Mouse (Mus musculus) embryonic facial prominence, embryonic 12.5 days (tissue): Measurements from ENCODE around the gene Paqr8. TPM values are rescaled to one million over a fixed set of nuclear protein-coding genes. Genes with fewer than 3 reads are reported as not detected.

Experiments
- ATAC-seq: fragments of 200-750 bp; cut with Nextera tagmentation; 2 replicates; pipeline ENCODE4 v1.8.0; 2017; ENCODE audit not compliant: insufficient number of reproducible peaks, insufficient read depth, low FRiP score, low TSS enrichment
- H3K27ac ChIP-seq: fragments of 300-500 bp; sonication (generic); 2 replicates; pipeline ENCODE4 v1.5.1; 2016; ENCODE audit warnings: mild to moderate bottlenecking
- H3K27me3 ChIP-seq: fragments of 300-500 bp; sonication (generic); 2 replicates; pipeline ENCODE4 v1.6.1; 2016; ENCODE audit warnings: mild to moderate bottlenecking, moderate library complexity
- H3K36me3 ChIP-seq: fragments of 300-500 bp; sonication (generic); 2 replicates; pipeline ENCODE4 v1.6.1; 2016; ENCODE audit warnings: mild to moderate bottlenecking
- H3K4me1 ChIP-seq: fragments of 300-500 bp; sonication (generic); 2 replicates; pipeline ENCODE4 v1.6.1; 2016
- H3K4me2 ChIP-seq: fragments of 300-500 bp; sonication (generic); replicated peaks from 2 replicates; pipeline ENCODE4 v1.6.1; 2016; ENCODE audit warnings: mild to moderate bottlenecking, moderate library complexity
- H3K4me3 ChIP-seq: fragments of 300-500 bp; sonication (generic); 2 replicates; pipeline ENCODE4 v1.5.1; 2016; ENCODE audit warnings: mild to moderate bottlenecking
- H3K9ac ChIP-seq: fragments of 300-500 bp; sonication (generic); 2 replicates; pipeline ENCODE4 v1.6.1; 2016; ENCODE audit warnings: mild to moderate bottlenecking, moderate library complexity
- H3K9me3 ChIP-seq: fragments of 300-500 bp; sonication (generic); 2 replicates; pipeline ENCODE4 v1.6.1; 2016; ENCODE audit warnings: mild to moderate bottlenecking, moderate library complexity
- WGBS: fragments of 180-500 bp; shearing (Covaris S2); methylation state at CpG from one replicate; pipeline ENCODE4 v1.1.7; 2016; 5-methylcytosine and 5-hydroxymethylcytosine counted together
- polyA plus RNA-seq: library from polyadenylated mRNA; unstranded; fragments of >200 nt; fragmentation: Nextera tagmentation; extraction: Ambion mirVana; gene quantifications from 2 replicates; pipeline ENCODE4 v1.2.1, GENCODE M21; 2016

Gene Paqr8
- polyA plus RNA-seq, 1 experiment from 2014 or later: 9.1 TPM

DNA sequence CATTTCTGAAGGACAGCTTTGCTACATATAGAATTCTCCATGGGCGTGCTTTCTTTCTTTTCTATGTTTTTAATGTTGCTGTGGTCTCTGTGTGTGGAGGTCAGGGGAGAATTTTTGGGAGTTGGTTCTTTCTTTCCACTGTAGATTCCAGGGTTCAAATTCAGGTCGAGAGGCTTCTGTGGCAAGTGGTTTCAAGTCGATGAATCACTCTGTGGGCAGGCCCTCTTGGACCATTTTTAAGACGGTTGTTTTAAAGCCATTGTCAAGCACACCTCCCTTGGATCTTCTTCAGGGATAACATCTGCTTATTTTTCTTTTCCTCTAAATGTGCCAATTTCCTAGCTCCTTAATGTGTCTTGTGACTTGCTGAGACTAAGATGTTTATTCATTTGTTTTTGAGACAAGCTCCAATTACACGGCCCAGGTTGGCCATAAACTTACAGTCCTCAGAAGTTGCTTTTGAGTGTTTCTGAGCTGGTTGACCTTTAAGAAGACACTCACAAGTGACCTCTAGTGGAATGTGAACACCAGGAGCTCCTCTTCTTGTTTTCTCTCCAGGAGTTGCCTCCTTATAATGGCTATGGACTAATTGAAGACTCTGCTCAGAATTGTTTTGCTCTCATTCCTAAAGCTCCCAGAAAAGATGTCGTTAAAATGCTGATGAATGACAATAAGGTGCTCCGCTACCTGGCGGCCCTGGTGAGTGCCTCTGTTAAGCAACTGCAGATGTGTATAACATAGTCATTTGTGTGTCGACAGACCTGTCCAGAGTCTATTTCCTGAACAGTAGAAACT, 84.1 kb downstream of the Paqr8 start:
- WGBS: 74% methylated on average over 9 of the region's 9 CpGs
- no peak overlapping the region for H3K4me3 ChIP-seq
- no peaks in the 10 kb centered on the region for H3K9me3 ChIP-seq
- no peaks in the 10 kb centered on the region for H3K27me3 ChIP-seq
- H3K4me1 ChIP-seq: no peaks in the 10 kb centered on the region
- ATAC-seq: no peak
- no peak overlapping the region for H3K27ac ChIP-seq
- no peak overlapping the region for H3K4me2 ChIP-seq
- no peaks in the 10 kb centered on the region for H3K36me3 ChIP-seq
- no peak overlapping the region for H3K9ac ChIP-seq

- Histone ChIP-seq H3K9ac (no peak overlapping the region), H3K27ac (no peak overlapping the region), H3K27me3 (no peaks in the 10 kb centered on the region), H3K4me3 (no peak overlapping the region), H3K36me3 (no peaks in the 10 kb centered on the region), H3K4me2 (no peak overlapping the region), H3K4me1 (no peaks in the 10 kb centered on the region), H3K9me3 (no peaks in the 10 kb centered on the region)
- ATAC-seq: no peak
- 42% methylated on average over 1 of the region's 1 CpGs for WGBS
Measured at GRCm38 (mm10) chr1:20980553-20980952, 90.1 kb downstream of the Paqr8 start.

DNA sequence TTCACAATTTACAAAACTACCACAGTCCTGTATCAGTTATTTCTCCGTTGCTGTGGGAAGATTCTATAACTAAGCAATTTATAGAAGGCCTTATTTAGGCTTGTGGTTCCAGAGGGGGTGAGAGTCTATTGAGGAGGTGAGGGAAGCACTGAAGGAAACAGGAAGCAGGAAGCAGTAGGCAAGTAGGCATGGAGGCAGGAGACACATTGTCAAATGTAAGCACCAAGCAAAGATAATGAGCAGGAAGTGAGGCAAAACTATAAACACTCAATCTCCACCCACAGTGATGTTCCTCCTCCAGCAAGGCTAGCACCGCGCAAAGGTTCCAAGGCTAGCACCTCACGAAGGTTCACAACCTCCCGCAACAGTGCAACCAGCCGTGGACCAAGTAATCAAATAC, 91.4 kb downstream of the Paqr8 start:
- no peaks in the 10 kb centered on the region for H3K9me3 ChIP-seq
- H3K36me3 ChIP-seq: no peaks in the 10 kb centered on the region
- ATAC-seq: no peak
- no peaks in the 10 kb centered on the region for H3K4me1 ChIP-seq
- no peak overlapping the region for H3K4me3 ChIP-seq
- H3K4me2 ChIP-seq: no peak overlapping the region
- no peak overlapping the region for H3K27ac ChIP-seq
- 89% methylated on average over 6 of the region's 6 CpGs for WGBS
- H3K27me3 ChIP-seq: no peaks in the 10 kb centered on the region
- H3K9ac ChIP-seq: no peak overlapping the region

GRCm38 (mm10) chr1:20984103-20984502, 93.7 kb downstream of the Paqr8 start:
- H3K36me3 ChIP-seq: no peaks in the 10 kb centered on the region
- no peak overlapping the region for H3K9ac ChIP-seq
- H3K4me1 ChIP-seq: no peaks in the 10 kb centered on the region
- H3K4me3 ChIP-seq: no peak overlapping the region
- no peak overlapping the region for H3K4me2 ChIP-seq
- no peak for ATAC-seq
- no peaks in the 10 kb centered on the region for H3K27me3 ChIP-seq
- no peak overlapping the region for H3K27ac ChIP-seq
- no peaks in the 10 kb centered on the region for H3K9me3 ChIP-seq
- 68% methylated on average over 2 of the region's 2 CpGs for WGBS

- Histone ChIP-seq H3K4me2 (no peak overlapping the region), H3K4me1 (no peaks in the 10 kb centered on the region), H3K27me3 (no peaks in the 10 kb centered on the region), H3K9me3 (no peaks in the 10 kb centered on the region), H3K36me3 (no peaks in the 10 kb centered on the region), H3K9ac (no peak overlapping the region), H3K4me3 (no peak overlapping the region), H3K27ac (no peak overlapping the region)
- WGBS: 79% methylated on average over 4 of the region's 4 CpGs
- ATAC-seq: no peak
Measured at GRCm38 (mm10) chr1:20984582-20984981, 94.2 kb downstream of the Paqr8 start.

DNA sequence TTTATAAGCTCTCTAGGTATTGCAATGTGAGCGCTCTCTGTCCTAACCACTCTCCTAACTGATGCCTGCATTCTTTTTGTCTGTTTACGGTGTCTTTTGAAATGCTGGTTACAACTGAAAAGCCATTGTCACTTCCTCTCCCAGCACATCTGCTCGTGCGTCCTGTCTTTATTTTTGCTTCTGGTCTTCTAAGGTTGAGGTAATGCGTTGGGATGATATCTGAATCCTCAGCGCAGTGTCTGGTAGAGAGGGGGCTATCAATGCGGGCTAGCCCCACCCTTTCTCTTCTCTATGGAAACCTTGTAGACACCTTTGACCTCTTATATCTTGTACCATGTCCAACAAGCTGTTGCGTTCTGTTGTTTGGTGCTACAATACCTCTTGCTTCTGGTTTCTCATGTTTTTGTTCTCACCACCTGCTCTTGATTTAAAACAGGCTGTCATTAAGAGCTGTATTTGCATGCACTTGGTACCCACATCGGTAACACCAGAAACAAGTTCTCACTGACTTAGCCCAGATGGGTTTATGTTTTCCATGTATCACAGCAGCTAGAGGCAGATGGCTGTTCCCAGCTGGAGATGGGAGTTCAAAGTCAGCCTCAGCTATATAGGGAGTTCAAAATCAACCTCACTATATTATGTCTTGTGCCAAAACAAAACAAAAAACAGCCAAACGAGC, 96.1 kb downstream of the Paqr8 start:
- Histone ChIP-seq H3K27ac (no peak overlapping the region), H3K9me3 (no peaks in the 10 kb centered on the region), H3K4me2 (no peak overlapping the region), H3K4me1 (no peaks in the 10 kb centered on the region), H3K9ac (no peak overlapping the region), H3K36me3 (no peaks in the 10 kb centered on the region), H3K4me3 (no peak overlapping the region), H3K27me3 (no peaks in the 10 kb centered on the region)
- 75% methylated on average over 10 of the region's 10 CpGs for WGBS
- no peak for ATAC-seq

Other genes with a start within 250 kb of the Paqr8 start
- gene Il17a, start 159.7 kb upstream of the Paqr8 start, polyA plus RNA-seq: not detected in 2 replicates
- gene Il17f, start 100.0 kb upstream of the Paqr8 start, polyA plus RNA-seq: 0.19 and 0.28 TPM in 2 replicates
- gene Mcm3, start 70.3 kb upstream of the Paqr8 start, polyA plus RNA-seq: 147 and 155 TPM in 2 replicates
- 3.0 and 3.7 TPM in 2 replicates for gene Efhc1, start 61.0 kb downstream of the Paqr8 start, polyA plus RNA-seq
- 8.0 TPM in 2 replicates for gene Tram2, start 188.6 kb downstream of the Paqr8 start, polyA plus RNA-seq